Mouse (Mus musculus) CD4-positive, CD25-positive, alpha-beta regulatory T cell (primary cell): ENCODE results near the gene Vstm2l. TPM values are rescaled to one million over a fixed set of nuclear protein-coding genes. Genes with fewer than 3 reads are reported as not detected.

Source experiments
- polyA plus RNA-seq: library from polyadenylated mRNA; unstranded; fragments of 100-300 nt; shearing (Covaris generic); gene quantifications from one replicate; pipeline ENCODE4 v1.2.1, GENCODE M21; 2017

The Vstm2l gene
- polyA plus RNA-seq, result not detected

GRCm38 (mm10) chr2:157914105-157914764 is at the start of gene Vstm2l:
Vstm2l (plus strand) TSS chr2:157914653.

Other genes starting within 250 kb of the Vstm2l start
- gene Ctnnbl1, start 177.3 kb upstream of the Vstm2l start, polyA plus RNA-seq, result 101 TPM
- 24.1 TPM for gene Tti1, start 113.8 kb downstream of the Vstm2l start, polyA plus RNA-seq
- gene Rprd1b, start 113.8 kb downstream of the Vstm2l start, polyA plus RNA-seq, result 41.4 TPM
- 4.7 TPM for gene Tgm2, start 231.8 kb downstream of the Vstm2l start, polyA plus RNA-seq